Mouse (Mus musculus) stomach, embryonic 16.5 days (tissue): ENCODE measurements around the gene Nexn. TPM values are rescaled to one million over a fixed set of nuclear protein-coding genes. Genes with fewer than 3 reads are reported as not detected.
A peak's percentile ranks its signal among the peaks of the same experiment; 100 is the strongest.
"Not testable (repeated sequence)": the region's sequence is repeated elsewhere in the genome, so short reads cannot be mapped to it uniquely, and the experiment has no call there.

ENCODE experiments used
- ATAC-seq: fragments of 200-750 bp; cut with Nextera tagmentation; 2 replicates; pipeline ENCODE4 v1.8.0; 2017; ENCODE audit warnings: moderate number of reproducible peaks, moderate TSS enrichment; ENCODE audit not compliant: insufficient read depth, low FRiP score
- H3K27ac ChIP-seq: fragments of 300-500 bp; sonication (generic); 2 replicates; pipeline ENCODE4 v1.5.1; 2014; ENCODE audit warnings: low read length
- H3K27me3 ChIP-seq: fragments of 300-500 bp; sonication (generic); 2 replicates; pipeline ENCODE4 v1.6.1; 2014; ENCODE audit warnings: low read length, control low read depth, mixed read lengths; ENCODE audit not compliant: control insufficient read depth, insufficient read depth
- H3K36me3 ChIP-seq: fragments of 300-500 bp; sonication (generic); 2 replicates; pipeline ENCODE4 v1.6.1; 2014; ENCODE audit warnings: low read length; ENCODE audit not compliant: control insufficient read depth, insufficient read depth
- H3K4me1 ChIP-seq: fragments of 300-500 bp; sonication (generic); 2 replicates; pipeline ENCODE4 v1.6.1; 2014; ENCODE audit warnings: low read length, control low read depth, mixed read lengths; ENCODE audit not compliant: control insufficient read depth, insufficient read depth
- H3K4me2 ChIP-seq: fragments of 300-500 bp; sonication (generic); 2 replicates; pipeline ENCODE4 v1.6.1; 2014; ENCODE audit warnings: low read depth, low read length, mixed read lengths
- H3K4me3 ChIP-seq: fragments of 300-500 bp; sonication (generic); replicated peaks from 2 replicates; pipeline ENCODE4 v1.5.1; 2014; ENCODE audit warnings: mild to moderate bottlenecking, low read length
- H3K9ac ChIP-seq: fragments of 300-500 bp; sonication (generic); 2 replicates; pipeline ENCODE4 v1.6.1; 2014; ENCODE audit warnings: low read length
- H3K9me3 ChIP-seq: fragments of 300-500 bp; sonication (generic); replicated peaks from 2 replicates; pipeline ENCODE4 v1.6.1; 2016; ENCODE audit warnings: low read length, control low read depth; ENCODE audit not compliant: control insufficient read depth
- WGBS: fragments of 180-500 bp; shearing (Covaris S2); extraction: QIAGEN DNeasy Blood & Tissue Kit; methylation state at CpG from one replicate; pipeline ENCODE4 v1.1.7; 2014; 5-methylcytosine and 5-hydroxymethylcytosine counted together
- polyA plus RNA-seq: library from polyadenylated mRNA; unstranded; fragments of >200 nt; fragmentation: Nextera tagmentation; extraction: Ambion mirVana; gene quantifications from 2 replicates; pipeline ENCODE4 v1.2.1, GENCODE M21; 2015

Gene Nexn
- polyA plus RNA-seq, 1 experiment from 2014 or later = 44.9 TPM

DNA sequence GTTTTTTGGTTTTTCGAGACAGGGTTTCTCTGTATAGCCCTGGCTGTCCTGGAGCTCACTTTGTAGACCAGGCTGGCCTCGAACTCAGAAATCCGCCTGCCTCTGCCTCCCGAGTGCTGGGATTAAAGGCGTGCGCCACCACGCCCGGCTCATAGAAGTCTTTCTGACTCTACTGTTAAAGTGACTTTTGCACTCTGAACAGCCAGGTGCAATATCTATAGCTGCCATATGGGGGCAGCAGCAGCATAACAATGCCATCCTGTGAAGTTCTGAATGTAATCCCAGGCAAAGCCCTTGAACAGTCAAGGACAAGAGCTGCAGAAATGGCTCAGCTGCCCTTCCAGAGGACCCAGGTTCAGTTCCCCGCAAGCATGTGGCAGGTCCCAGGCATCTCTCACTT is 6.7 kb downstream of the Nexn start:
- WGBS = 23% methylated on average over 7 of the region's 9 CpGs
- not testable (repeated sequence) for H3K9ac ChIP-seq, H3K36me3 ChIP-seq

DNA sequence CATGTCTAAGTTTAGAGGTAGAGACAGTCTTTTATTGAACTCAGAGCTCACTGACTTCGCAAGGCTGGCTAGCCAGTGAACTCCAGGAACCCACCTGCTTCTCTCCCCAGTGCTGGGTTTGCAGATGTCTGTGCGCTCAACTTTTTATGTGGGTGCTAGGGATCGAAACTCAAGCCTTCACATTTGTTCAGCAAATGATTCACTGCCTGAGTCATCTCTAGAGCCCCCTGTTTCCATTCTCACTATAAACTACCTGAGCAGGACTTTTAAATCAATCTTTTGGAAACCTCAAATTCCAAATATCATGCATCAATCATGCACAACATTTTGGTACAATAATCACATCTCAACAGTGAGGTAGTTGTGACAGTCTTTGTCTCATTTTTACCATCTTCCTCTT is 8.6 kb downstream of the Nexn start:
- no peak for ATAC-seq
- Histone ChIP-seq H3K27ac (no peak overlapping the region), H3K4me1 (no peaks in the 10 kb centered on the region), H3K4me2 (no peak overlapping the region), H3K9me3 (no peaks in the 10 kb centered on the region), H3K9ac (no peak overlapping the region), H3K27me3 (no peaks in the 10 kb centered on the region), H3K36me3 (no peaks in the 10 kb centered on the region), H3K4me3 (no peak overlapping the region)
- 76% methylated on average over 3 of the region's 3 CpGs for WGBS

More for the DNA sequence above, 6.7 kb downstream of the Nexn start:
- not testable (repeated sequence) for H3K27me3 ChIP-seq, H3K4me1 ChIP-seq, H3K9me3 ChIP-seq, H3K4me2 ChIP-seq, H3K27ac ChIP-seq, H3K4me3 ChIP-seq
- peak; percentile 71; the same call in 1 of the 2 replicates for ATAC-seq

DNA sequence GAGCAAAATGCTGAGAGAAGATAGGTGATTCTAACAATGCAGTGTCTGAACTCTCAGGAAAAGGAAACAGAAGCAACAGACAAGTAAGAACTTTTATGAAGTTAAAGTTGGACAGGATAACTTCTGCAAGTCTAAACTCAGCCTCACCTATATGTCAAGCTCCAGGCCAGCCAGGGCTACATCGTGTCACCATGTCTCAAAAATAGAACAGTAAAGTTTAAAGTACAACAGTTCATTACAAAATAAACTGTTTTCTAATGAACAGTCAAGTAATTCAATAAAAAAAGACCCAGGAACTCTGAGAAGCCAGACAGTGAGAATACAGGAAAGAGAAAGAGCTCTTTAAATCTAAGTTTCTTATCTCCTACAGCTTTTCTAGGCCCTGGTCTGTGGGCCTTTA is 15.7 kb downstream of the Nexn start:
- ATAC-seq = no peak
- H3K4me3 ChIP-seq = no peak overlapping the region
- H3K36me3 ChIP-seq = no peaks in the 10 kb centered on the region
- H3K27me3 ChIP-seq = no peaks in the 10 kb centered on the region
- H3K4me2 ChIP-seq = no peak overlapping the region
- no peaks in the 10 kb centered on the region for H3K4me1 ChIP-seq
- WGBS = 74% methylated on average over 1 of the region's 1 CpGs
- no peaks in the 10 kb centered on the region for H3K9me3 ChIP-seq
- H3K27ac ChIP-seq = no peak overlapping the region
- no peak overlapping the region for H3K9ac ChIP-seq

DNA sequence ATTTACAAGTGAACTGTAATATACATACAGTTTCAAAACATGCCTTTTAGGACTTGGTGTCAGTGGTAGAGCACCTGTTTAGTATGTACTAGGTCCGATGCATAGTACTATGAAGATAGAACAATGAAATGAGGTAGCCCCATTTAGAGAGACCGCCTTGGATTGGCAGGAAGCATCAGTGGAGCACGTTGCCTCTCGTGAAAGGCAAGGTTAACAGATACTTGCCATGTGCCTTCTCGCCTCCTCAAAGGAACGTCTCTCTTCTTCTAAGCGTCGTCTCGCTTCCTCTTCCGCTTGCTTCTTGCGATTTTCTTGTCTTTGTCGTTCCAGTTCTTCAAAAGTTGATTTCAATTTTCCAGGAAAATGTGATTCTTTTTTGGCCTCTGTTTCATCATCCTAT is 18.4 kb downstream of the Nexn start:
- Histone ChIP-seq H3K36me3 (no peaks in the 10 kb centered on the region), H3K4me3 (no peak overlapping the region), H3K4me1 (no peaks in the 10 kb centered on the region), H3K4me2 (no peak overlapping the region), H3K27ac (no peak overlapping the region), H3K27me3 (no peaks in the 10 kb centered on the region), H3K9ac (no peak overlapping the region), H3K9me3 (no peaks in the 10 kb centered on the region)
- 88% methylated on average over 12 of the region's 12 CpGs for WGBS
- ATAC-seq = no peak

DNA sequence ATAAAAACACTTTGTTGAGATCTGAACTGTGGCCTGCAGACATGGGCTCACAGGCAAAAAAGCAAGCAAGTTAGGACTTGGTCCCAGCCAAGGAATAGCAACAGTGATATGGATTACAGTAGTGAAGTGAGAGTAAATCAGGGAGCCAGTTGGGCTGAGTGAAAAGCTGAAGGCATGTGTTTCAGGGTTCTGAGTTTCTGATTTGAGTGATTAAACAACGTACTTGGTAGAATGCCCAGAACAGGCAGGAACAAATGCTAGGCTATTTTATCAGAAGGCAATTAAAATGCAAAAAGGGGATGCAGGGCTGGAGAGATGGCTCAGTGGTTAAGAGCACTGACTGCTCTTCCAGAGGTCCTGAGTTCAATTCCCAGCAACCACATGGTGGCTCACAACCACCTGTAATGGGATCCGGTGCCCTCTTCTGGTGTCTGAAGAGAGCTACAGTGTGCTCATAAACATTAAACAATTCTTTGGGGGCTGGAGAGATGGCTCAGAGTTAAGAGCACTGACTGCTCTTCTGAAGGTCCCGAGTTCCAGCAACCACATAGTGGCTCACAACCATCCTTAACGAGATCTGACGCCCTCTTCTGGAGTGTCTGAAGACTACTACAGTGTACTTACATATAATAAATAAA is 20.8 kb downstream of the Nexn start:
- Histone ChIP-seq H3K4me1 (no peaks in the 10 kb centered on the region), H3K4me2 (no peak overlapping the region), H3K27ac (no peak overlapping the region), H3K27me3 (no peaks in the 10 kb centered on the region), H3K9me3 (no peaks in the 10 kb centered on the region), H3K36me3 (no peaks in the 10 kb centered on the region), H3K4me3 (no peak overlapping the region), H3K9ac (no peak overlapping the region)
- ATAC-seq = no peak
- 83% methylated on average over 5 of the region's 5 CpGs for WGBS

DNA sequence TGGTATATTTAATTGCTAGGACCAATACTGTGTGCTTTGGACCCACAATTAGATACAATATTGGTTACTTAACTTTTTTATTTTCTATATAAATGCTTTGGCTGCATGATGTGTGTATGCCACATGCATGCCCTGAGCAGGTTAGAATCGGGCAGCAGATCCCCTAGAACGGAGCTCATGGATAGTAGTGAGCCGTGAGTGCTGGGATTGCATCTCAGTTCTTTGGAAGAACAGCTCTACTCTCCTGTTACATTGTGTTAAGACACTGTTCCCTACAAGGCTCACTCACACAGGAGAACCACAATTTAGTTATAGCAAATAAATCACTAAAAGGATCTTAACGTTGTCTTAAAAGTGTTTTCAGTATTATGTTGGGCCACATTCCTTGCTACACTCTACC is 22.8 kb downstream of the Nexn start:
- H3K4me2 ChIP-seq = no peak overlapping the region
- no peak for ATAC-seq
- no peaks in the 10 kb centered on the region for H3K4me1 ChIP-seq
- H3K36me3 ChIP-seq = peaks cover 5% of the 10 kb centered on the region; the same call in 1 of the 2 replicates
- no peak overlapping the region for H3K9ac ChIP-seq
- no peak overlapping the region for H3K27ac ChIP-seq
- H3K9me3 ChIP-seq = no peaks in the 10 kb centered on the region
- no peaks in the 10 kb centered on the region for H3K27me3 ChIP-seq
- 75% methylated on average over 4 of the region's 4 CpGs for WGBS
- H3K4me3 ChIP-seq = no peak overlapping the region

DNA sequence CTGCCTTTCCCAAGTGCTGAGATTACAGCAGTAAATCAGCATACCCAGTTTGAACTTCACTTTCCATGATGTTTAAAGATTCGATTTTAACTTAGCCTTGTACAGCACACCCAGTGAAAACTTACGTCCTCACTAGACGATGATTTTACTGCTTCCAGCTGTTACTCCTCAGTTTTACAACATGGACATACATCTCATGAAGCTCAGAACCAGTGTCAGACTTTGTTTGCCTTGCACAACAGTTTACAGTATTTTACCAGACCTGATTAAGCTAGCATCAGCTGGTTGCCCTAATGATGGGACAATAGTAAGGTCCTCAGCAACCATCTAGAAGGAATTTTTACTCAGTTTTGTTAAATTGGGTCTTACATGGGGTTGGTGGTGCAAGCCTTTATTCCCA is 25.1 kb downstream of the Nexn start:
- Histone ChIP-seq H3K27ac (no peak overlapping the region), H3K36me3 (peaks cover 5% of the 10 kb centered on the region; the same call in 1 of the 2 replicates), H3K9me3 (no peaks in the 10 kb centered on the region), H3K27me3 (no peaks in the 10 kb centered on the region), H3K4me2 (no peak overlapping the region), H3K4me1 (no peaks in the 10 kb centered on the region), H3K9ac (no peak overlapping the region), H3K4me3 (no peak overlapping the region)
- no peak for ATAC-seq
- WGBS = 63% methylated on average over 3 of the region's 3 CpGs

DNA sequence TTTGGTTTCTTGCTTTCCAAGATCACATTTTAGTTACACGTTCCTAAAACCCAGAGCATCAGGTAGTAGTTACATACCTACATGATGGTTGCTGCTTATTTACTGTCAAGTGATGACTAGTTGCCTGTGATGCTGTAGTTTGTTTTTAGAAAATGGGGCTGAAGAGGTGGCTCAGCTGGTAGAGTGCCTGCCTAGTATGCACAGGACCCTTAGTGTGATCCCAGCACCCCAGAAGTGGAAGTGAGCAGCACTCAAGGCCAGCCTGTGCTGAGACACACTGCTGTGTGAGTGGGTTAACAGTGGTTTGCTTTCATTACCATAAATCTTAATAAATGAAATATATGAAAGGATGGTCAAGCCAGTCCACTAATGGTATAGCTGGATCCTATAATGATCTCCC is 26.6 kb downstream of the Nexn start:
- H3K27ac ChIP-seq = no peak overlapping the region
- H3K9me3 ChIP-seq = no peaks in the 10 kb centered on the region
- no peak for ATAC-seq
- no peaks in the 10 kb centered on the region for H3K27me3 ChIP-seq
- no peak overlapping the region for H3K4me3 ChIP-seq
- H3K9ac ChIP-seq = no peak overlapping the region
- no peaks in the 10 kb centered on the region for H3K4me1 ChIP-seq
- no peak overlapping the region for H3K4me2 ChIP-seq
- H3K36me3 ChIP-seq = peaks cover 5% of the 10 kb centered on the region
- 98% methylated on average over 1 of the region's 1 CpGs for WGBS

DNA sequence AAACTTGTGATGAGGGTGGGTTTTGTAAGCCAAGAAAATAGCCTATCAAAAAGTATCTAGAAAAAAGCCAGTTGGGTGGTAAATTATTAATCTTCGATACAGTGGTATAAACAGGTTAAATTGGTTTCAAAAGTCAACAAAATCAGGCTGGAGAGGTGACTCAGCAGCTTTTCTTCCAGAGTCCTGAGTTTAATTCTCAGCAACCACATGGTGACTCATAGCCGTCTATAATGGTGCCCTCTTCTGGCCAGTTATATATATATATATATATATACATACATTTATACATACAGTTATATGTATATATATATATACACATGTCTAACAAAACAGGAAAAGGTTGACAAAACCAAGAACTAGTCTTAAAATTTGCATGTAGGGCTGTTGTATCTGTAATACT is 27.3 kb downstream of the Nexn start:
- Histone ChIP-seq H3K9ac (no peak overlapping the region), H3K9me3 (no peaks in the 10 kb centered on the region), H3K36me3 (peaks cover 7% of the 10 kb centered on the region), H3K27ac (no peak overlapping the region), H3K27me3 (no peaks in the 10 kb centered on the region), H3K4me2 (no peak overlapping the region), H3K4me3 (no peak overlapping the region), H3K4me1 (no peaks in the 10 kb centered on the region)
- peak; percentile 77 for ATAC-seq
- 42% methylated on average over 2 of the region's 2 CpGs for whole genome bisulfite sequencing
